Mouse (Mus musculus): ENCODE measurements around the gene Tmem248.

DNA sequence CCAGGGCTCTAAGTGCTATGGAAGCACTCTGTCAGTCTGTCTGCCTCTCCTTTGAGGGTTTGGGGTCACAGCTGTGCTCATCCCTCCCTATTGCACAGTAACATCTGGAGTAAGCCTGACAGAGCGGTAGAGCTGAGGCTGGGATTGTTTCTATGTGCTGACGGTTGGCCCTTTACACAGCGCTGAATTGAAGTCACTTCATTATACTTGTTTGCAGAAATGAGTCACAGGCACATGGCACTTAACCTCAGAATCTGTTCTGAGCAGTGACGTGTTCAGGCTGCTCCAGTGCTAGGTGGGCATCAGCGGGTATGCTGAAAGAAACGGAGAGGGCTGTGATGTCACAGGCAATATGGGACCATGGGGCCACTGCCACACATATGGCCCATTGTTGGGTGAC, 56.2 kb downstream of the Tmem248 start:
- TF ChIP-seq CTCF (IDR thresholded peaks at IDR 0.05; ENCODE audit: low read depth, low read length) (no peak), POLR2A (IDR thresholded peaks at IDR 0.05; ENCODE audit: extremely low read depth, insufficient read depth, low read length) (no peak)

Measured in liver, adult 2 months (tissue).